Mouse (Mus musculus): ENCODE results near the gene Mmadhc. TPM values are rescaled to one million over a fixed set of nuclear protein-coding genes. Genes with fewer than 3 reads are reported as not detected.

Mmadhc gene
- 100 to 1,000 TPM; 159 to 180 TPM for total RNA-seq (2021)
- long read RNA-seq, experiment 1, transcript Mmadhc-201 (8 exons, 1,342 nt): major isoform, 57 of 131 reads
- long read RNA-seq, experiment 1, partial matches to known transcripts: 41 of 131 reads
- long read RNA-seq, experiment 1, other reads (novel, unspliced or antisense): 33 of 131 reads
- long read RNA-seq, experiment 2, transcript Mmadhc-201 (8 exons, 1,342 nt): major isoform, 26 of 76 reads
- long read RNA-seq, experiment 2, partial matches to known transcripts: 23 of 76 reads
- long read RNA-seq, experiment 2, other reads (novel, unspliced or antisense): 24 of 76 reads

DNA sequence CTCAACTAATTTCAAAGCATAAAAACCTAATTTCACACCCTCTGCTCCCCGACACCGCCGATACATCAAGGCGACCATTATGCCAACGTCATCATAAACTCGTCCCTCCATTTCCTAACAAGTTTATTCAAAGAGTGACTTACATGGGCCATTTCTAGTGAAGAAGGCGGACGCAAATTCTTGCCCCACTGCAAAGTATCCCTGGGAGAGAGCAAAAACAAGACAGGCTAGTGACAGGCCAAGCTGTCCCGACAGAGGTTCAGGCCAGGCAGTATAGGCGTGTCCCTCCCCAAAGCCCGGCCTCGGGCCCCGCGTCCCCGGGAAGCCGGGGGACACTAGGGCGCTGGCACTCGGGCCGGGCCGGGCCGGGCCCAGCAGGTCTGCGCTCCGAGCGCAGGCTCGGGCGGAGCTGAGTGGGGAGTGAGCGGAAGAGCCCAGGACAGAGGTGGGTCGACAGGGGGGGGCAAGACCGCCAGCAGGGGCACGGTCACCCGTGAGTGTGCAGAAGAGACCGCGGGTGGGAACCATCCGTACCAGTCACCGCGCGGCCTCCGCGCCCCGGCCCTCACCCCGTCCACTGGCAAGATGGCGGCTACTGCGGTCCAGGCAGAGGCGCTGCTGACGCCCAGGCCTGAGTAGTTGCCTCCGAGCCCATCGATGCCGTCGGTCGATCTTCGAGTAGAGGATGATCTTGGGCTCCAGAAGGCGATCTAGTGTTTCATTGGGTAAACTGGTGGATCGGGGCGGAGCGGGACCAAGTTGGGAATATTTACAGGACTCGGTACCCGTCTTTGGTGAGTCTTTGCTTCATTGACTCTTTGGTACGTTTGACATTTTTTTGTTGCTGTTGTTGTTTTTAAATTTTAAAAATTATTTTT, at the start of gene Mmadhc:
Mmadhc (minus strand) TSS at position 693 of the 878 bp plus-strand sequence.
- DNase-seq: peak; percentile 95 to 96

DNA sequence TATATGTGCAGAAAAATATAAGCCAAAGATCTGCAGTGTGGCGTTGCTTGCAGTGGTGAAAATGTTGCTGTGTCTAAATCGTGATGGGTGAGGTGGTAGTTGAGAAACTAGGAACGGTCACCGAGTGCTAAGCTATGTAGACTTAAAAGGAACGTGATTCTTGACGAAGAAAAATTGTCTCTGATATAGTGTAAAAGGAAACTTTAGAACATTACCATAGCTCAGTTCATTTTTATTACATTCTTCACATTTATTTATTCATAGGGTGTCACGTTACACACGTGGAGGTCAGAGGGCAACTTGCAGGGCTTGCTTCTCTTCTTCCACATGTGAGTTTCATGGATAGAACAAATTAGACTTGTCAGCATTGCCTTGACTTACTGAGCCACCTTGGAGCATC, 47.0 kb upstream of the Mmadhc start:
- no peak for DNase-seq

DNA sequence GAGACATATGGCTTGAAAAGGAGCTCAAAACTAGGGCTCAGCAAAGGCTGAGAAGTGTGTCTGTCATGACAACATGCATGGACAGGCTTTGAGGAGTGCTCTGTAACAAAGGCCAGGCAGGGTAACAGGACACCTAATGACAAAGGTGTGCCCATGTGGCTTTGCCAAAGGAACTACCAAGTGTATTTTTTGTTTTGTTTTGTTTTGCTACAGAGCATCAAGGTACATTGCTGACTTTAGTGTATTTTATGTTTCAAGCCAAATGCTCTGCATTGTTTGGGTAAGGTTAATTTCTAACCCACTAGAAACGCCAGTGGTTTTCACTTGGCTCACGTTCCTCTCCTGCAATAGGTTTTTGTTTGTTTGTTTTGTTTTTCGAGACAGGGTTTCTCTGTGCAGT, 42.5 kb upstream of the Mmadhc start:
- no peak for DNase-seq

DNA sequence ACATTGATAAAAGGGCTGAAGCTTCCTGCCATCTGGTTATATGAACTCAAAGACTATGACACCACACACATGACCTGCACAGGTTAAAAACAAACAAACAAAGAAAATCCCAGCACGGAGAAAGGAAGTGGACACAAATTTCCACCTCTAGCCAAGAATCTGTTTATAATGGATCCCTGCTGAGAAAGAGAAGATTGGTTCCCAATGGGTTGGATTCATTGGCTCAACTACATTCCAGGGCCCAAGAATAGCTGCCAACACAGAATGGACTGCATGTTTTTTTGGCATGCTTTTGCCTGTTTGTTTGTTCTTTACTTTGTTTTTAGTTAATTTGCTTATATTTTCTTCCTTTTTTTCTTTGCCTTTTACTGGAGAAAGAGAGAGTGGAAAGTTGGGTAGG, 41.0 kb upstream of the Mmadhc start:
- no peak for DNase-seq

DNA sequence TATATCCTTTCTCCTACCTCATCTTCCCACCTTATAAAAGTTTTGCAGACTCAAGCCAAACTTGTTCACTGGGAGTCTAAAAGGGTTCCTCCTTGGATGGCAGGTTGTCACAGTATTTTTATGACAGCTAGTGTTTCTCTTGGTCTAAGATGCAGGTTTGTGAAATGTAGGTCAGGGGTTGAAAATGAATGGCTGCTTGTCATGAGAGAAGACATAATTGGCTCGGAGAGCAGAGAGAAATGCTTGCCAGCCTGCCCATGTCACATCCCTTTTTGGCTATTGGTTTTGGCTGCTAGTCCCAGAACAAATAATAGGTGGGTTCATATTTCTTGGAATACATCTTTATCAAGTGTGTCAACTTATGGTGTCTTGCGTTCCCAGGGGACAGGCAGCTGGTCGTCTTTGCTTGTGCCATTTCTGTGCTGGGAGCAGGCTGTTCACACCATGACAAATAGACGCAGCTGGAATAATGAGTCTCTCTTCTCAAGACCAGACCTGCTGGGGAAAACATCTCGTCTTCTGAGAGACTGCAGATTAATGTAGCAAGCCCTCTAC, 35.2 kb upstream of the Mmadhc start:
- peak in 1 of 2 experiments; percentile 4 for DNase-seq

DNA sequence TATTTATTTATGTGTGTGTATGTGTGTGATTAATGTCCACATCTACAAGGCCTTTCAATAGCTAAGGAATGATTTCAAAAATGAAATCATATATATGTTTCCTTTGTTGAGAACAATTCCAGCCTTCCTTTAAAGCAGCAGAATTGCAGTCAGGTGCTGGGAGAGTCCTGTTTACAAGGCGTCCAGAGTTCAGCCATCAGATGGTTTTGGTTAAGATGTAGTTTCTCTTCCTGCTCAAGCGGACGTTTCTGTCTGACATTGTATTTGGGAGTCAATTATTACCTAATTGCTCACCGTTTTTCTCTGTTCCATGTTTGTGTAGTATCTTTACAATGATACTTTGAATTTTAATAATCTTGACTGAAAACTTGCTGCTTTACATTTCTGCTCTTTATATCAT, 31.6 kb upstream of the Mmadhc start:
- no peak for DNase-seq

DNA sequence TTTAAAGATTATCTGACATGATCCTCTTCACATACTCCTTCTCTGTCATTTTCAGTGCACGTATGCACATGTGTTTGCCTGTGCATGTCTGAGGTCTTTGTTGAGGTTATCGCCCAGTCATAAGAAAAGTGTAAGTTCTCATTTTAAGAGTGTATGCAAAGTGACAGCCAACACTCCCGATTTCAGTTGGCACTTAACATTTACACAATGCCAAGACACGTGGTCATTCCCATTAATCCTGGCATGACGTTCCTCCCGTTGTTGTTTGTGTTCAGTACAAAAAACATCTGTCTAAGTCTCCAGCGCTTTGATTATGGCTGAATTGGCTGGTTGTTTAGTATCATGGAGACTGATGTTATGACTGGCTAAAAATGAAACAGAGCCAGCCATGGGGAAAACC, 28.2 kb upstream of the Mmadhc start:
- DNase-seq: no peak

DNA sequence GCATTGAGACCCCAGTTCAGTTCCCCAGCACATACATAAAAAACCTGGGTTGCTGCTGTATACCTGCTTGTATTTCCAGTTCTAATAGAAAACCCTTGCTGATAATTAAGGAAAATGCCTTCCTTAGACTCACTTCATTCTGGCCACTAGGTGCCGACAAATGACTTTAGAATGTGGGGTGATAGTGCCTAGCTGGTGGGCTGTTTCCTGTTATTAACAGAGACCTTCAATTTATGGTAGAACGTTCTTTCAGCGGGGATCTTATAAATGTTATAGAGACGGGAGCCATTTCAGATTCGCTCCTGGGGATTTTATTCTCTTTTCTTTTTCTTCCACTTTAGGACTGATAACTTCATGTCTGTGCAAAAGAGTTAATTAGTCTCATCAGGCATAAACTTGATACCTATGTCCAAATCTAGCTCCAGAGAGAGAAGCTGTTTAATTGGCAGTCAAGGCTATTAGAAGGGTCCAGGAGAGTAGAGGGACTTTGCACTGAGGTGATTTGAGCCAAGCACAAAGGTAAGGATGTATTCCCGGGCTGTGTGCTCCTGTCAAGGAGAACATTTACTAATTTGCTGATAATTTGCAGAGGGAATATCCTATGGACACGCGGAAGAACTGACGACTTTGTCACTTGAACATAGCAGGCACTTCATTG, 10.2 kb upstream of the Mmadhc start:
- peak; percentile 22 to 68 for DNase-seq

DNA sequence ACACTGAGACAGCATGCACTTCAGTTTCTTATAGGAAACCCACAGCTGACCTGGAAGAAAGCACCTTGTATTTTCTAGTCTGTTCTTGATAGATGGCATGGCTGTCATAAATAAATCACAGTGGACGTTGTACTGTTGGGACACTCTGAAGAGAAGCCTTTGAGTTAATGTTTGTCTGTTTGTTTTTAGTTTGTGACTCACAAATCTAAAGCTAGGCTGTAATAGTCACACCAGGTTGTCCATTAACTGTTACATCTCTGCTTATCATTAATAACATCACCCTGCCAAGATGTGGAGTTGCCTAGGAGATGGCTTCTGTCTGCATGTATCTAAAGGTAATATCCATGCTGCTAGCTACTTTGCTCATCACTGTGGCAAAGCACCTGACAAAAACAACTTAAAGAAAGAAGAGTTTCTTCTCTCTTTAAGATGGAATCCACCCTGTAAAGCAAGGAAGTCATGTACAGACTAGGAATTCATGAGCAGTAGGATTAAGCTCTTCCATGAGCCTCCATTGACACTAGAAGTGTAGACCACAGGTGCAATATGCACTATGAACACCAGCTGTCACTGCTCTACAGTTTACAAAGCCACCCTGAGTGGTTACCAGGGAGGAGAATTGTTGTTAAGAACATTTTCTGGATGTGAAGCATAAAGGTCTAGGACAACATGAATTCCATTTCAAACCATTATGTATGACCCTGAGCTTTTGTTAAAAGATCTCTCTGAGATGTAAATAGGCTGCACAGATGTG, 8.4 kb upstream of the Mmadhc start:
- no peak for DNase-seq

DNA sequence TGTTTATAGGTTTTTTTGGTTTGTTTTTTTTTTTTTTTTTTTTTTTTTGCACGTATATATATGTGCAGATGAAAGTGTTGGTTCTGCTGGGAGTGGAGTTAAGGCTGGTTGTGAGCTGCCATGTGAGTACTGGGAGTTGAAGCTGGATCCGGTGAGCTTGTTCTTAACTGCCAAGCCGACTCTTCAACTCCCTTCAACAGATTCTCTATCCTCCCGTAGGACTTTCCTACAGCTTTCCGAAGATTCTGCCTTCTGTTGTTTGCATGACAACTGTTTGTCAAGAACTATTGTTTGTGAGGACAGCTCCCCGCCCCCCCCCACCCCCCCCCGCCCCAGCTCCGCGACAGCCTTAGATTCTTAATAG, 368 bp upstream of the Mmadhc start:
- DNase-seq: peak in 1 of 2 experiments; percentile 22

DNA sequence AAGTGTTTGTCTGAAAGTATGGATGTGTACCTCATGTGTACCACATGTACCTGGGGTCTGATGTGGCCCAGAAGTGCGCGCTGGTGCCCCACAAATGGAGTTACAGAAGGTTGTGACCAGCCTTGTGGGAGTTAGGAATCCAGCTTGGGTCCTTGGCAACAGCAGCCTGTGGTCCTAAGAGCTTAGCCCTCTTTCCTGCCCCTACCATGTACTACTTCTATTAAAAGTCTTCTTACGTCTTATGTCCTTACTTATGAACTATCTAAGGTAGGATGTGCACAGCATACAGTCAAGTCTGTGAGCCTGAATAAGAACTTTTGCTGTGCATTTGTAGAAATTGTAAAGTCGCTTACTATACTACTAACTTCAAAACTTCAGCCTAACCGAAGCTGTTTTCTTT, 1.0 kb downstream of the Mmadhc start:
- DNase-seq: no peak

DNA sequence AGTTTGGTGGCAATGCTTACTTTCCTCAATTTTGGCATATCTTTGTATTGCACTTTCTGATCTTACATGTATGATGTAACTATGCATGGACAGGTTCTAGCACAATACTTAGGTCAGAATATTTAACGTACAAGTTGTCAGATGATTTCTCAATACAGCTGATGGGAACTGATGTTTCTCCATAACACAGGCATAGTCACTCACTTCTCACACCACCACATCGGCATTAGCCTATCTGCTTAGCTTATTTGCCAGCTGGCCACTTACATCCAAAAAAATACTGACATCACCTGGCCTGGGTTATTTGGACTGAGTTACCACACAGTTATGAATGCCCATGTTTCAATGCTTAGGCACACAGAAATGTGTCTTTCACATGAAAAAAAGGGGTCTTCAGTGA, 2.5 kb downstream of the Mmadhc start:
- peak; percentile 34 to 41 for DNase-seq

DNA sequence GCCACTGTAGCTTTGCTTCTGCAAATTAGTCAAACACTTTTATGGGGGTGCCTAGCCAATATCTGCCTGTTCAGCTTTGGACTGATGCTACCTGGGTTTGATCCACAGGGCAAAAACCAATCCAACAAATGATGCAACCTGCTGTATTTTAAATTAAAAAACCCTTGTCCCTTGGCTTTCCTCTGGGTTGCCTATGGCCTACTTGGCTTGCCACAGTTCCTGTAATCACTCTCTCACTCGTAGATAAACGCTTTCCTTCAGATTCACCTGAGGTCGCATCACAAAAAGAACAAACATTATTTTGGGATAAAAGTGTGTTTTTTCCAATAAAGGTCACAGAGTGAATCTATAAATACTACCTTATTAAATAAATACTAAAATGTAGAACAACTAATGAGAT, 3.0 kb downstream of the Mmadhc start:
- peak; percentile 9 to 18 for DNase-seq

DNA sequence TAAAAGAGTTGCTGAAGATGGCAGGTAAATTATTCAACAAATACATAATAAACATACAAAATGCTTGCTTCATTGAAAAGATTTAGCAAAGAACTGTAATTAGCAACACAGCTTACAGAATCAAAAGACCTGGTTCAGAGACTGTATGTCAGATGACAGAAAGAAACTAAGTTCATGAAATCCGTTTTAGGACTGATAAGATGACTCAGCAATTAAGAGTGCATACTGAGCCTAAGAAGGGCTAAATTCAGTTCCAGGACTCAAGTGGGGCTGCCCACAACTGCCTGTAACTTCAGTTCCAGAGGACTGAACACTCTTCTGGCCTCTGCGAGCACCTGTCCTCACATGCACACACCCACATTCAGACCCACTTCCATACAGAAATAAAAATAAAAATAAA, 4.7 kb downstream of the Mmadhc start:
- no peak for DNase-seq

DNA sequence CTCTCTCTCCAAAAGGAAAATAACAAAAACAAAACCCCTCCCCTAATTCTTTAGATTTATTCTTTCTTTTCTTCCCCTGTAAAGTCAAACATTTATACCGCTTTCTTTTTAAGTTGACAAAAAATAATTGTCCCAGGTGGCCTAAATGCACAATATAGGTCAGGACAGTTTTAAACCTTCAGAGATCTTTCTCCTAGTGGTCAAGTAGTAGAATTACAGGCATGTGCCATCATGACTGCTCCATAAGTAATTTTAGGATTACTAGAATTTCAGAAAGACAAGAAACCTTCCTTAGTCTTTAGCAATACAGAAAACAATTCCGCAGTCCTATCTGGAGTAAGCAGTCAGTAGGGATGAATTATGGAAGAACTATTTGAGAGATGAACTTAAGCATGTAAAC, 5.8 kb downstream of the Mmadhc start:
- no peak for DNase-seq

DNA sequence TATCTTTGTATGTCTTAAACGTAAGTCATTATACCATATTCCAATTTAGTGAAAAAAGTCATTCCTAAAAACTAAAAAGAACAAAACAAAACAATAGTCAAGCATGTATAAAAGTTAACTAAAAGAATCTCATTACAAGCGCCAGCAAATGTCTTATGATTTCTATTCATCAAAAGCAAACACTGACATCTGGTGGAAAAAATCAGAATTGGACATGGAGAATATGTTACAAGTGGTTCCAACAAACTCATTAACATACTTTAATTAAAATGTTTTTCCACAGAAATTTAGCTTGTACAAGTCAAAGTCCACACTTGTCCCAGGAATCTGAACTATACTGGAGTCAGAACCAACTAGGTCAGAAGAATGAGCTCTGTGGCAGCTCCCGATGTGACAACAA, 11.8 kb downstream of the Mmadhc start:
- DNase-seq: peak in 1 of 2 experiments; percentile 46

DNA sequence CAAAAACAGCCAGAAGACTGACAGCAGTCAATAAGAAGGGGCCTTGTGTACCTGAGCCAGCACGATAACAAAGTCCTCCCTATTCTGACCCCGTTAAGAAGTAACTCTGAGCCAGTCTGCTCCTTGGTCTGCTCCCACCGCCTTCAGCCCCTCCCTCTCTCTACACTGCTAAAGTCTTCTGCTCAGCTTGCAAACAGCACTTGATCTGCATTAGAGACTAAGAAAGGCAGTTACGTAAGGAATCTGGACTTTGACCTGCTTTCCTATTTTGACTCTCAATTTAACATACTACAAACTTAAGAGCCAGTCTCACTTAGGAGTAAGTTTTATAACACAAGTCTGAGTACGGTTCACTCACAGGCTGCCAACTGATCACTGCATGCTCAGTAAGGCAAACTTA, 12.6 kb downstream of the Mmadhc start:
- DNase-seq: no peak

DNA sequence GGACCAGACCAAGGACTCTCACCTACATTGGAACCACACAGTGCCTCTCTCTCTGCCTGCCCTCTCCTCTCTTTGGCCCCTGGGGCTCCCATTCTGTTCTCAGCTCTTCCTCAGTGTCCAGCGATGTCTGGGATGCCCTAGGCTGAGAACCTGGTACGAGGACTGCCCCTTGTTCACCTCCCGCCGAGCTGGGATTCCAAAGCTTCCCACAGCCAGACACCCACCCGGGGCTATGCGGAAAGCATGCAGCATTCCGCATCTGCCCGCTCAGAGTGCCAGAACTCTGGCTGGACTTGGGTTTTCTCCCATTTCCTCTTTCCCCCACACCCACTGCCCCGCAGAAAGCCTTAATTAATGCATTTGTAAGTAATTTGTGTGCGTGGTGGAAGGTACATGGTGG, 19.9 kb downstream of the Mmadhc start:
- no peak for DNase-seq

DNA sequence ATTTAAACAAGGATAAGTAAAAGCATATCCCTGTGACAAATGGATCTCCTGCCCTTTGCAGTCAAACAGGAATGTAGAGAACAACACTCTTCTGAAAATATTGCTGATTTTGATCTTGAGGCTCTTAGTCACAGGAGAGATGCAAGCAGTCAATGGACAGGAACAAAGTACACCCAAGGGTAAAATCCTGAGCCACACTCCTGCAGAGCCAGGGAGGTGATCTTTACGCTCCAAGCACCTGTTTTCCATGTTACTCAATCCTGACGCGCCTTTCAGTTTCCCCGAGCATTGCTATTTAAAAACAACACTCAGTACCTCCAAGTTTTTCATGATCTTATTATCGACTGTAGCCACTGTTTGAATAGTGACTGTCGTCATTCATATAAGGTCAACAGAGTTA, 23.2 kb downstream of the Mmadhc start:
- DNase-seq: no peak

DNA sequence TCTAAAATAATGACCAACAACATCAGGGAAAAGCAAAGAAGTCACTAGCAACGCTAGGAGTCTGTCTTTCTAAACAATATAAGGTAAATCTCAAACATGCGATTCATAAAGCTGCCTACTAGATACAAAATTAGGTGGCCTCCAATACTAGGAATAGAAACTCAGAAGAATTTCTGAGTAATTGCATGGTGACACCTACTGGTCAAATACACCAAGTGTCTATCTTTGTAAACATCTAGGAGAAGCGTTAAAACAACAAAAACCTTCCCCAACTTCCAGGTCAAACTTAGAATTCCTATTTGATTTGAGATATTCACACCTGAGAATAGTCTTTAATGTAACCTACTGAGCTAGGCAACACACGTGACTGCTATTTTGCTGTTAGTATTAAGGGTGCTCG, 24.4 kb downstream of the Mmadhc start:
- DNase-seq: no peak

DNA sequence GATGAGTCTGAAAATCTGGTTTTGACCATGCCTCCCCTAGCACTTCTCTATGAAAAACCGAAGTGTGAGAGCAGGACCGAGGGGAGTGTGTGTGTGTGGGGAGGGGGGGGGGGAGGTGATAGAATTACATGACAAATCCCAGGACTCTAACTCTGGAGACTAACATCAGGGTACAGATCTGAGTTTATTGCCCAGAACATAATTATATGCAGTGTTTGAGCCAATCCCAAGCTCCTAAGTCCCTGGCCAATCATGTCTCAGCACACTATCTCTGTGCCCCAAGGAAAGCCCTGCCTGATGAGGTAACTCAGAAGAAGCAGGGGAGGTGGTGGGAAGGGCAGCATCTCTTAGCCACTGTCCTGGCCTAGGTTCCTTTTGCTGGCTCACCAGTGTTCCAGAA, 28.1 kb downstream of the Mmadhc start:
- DNase-seq: no peak

DNA sequence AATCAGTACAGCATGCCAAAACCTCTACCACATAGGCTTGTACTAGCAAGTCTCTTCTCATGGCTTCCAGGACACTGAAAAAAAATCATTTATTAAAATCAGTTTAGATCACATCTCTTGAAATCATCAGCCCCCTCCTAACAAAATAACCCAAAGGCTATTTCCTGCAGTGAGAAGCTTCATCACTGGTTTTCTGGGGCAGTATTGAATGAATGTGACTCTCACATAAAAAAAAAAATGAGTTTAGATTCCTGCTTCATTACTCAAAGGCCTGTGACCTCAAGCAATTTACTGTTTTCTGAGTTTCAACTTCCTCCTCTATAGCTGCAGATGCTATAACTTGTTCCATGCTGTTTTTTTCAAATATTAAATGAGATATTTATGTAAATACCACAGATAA, 29.6 kb downstream of the Mmadhc start:
- DNase-seq: no peak

All from heart, adult 18-20 months (tissue).